Mouse (Mus musculus): ENCODE measurements at regions not wholly inside any gene's neighbourhood (a gene's known extent, or its start where the extent isn't known, plus 50 kb on each side); places are given as distances from the start of the nearest gene placed in this dataset.

DNA sequence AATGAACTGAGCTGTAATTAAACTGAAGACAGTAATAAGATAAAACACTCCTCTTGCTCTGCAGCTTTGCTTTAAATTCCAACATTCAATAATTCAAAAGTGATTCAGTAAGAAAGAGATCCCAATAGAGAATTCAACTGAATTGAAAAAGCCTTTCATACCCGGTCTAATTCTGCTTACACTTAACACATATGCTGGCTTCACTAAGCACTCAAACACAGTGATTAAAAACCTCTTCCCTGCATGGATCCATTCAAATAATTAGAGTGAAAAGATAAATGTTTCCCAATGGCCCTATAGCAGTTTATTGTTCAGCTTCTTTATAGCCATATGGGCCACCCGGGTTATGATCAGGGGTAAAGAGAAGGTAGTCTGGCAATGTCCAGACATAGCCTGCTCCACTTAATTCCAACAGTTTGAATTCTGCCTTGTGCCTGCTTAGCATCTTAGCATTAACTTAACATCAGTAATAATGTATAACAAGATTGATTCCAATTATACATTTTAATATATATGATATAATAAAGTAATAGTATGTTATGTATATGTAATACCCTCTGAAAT, 659.9 kb upstream of the Kcnd2 start:
- in situ Hi-C loops (cut with MboI, MseI): no loop called here

DNA sequence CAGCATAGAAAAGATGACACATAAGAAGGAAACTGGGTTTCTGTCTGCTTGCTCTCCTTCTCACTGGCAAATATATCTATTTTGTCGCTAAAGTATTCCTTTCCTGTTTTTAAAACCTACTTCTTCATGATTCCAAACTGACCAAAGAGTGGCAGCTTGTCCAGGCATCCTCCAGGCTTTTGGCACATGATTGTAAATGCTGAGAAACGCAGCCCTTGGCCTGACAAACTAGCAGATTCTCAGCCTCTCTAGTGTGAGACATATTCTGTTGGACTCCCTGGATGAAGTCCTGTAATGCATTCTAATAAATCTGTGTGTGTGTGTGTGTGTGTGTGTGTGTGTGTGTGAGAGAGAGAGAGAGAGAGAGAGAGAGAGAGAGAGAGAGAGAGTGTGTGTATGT, 642.7 kb upstream of the Kcnd2 start:
- in situ Hi-C loops (cut with MboI, MseI): no loop called here

DNA sequence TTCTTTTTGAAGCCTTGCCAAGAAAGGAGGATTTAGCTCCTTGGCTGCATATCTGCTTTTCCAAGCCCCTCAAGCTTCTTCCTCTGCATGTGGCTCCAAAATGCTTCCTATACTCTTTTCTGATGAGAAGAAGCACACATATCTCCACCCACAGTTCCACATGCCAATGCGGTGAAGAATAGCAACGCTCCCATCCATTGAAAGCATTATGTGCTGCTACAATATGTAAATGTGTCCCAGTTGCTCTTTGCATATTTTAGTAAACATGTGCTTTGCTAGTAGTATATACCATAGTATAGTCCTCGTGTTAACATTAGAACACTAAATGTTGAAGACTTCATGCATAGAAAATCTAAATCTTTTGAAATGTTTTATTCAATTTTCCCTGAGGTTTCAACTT, 640.6 kb upstream of the Kcnd2 start:
- in situ Hi-C loops (cut with MboI, MseI): no loop called here

DNA sequence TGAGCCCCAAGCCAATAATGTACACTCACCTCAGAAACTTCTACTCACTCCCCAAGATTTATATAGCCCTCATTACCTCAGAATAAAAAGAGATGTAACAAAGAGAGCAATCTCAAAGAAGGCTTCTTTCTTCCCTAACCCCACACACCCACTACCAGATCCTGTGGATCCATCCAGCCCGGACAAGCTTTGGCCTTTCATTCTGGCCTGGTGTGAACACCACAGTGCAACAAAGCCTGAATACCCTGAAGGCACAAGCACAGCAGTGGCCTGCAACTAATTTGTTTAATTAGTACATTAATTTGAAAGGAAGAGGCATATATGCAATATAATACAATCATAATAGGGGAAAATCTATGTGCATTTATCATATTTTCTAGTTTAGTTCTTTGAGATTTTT, 616.5 kb upstream of the Kcnd2 start:
- in situ Hi-C loops (cut with MboI, MseI): no loop called here

- in situ Hi-C loops (cut with MboI, MseI): no loop called here
Observed at GRCm38 (mm10) chr6:20604170-20604569, 611.1 kb upstream of the Kcnd2 start.

DNA sequence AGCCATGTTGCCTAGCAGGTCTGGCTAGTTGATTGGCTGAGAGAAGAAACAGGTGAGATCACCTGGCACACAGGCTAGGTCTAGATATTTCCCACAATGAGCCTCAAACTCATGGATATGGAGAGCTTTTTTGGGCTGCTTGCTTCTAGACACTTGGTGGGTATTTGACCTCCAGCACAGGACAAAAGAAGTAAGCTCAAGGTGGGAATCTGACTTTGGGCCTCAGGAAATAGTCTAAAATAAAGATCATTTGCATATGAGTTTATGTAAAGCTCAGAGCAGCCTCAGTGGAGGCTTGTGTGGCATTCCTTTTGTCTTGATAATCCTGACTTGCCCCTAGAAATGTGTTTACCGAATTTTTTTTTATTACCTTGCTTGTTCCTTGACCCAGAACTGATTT, 594.8 kb upstream of the Kcnd2 start:
- in situ Hi-C loops (cut with MboI, MseI): loop anchor here (10.0 kb wide), 1 partner anchor 374 kb away; no protein-coding TSS in a partner anchor

DNA sequence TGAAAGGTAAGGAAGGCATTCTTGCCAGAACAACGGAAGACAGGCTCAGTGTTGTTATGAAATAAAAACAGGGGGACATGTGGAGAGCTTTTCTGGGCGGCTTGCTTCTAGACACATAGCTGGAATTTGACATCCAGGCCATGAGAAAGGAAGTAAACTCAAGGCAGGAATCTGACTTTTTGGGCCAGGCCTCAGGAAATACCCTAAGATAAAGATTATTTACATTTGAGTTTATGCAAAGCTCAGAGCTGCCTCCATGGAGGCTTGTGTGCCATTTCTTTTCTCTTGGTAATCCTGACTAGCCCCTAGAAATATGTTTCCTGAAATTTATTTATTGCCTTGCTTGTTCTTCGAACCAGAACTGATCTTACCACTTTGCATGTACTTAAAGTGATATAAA, 588.9 kb upstream of the Kcnd2 start:
- in situ Hi-C loops (cut with MboI, MseI): loop anchor here (10.0 kb wide), 1 partner anchor 368 kb away; no protein-coding TSS in a partner anchor

GRCm38 (mm10) chr6:20627071-20627470, 588.2 kb upstream of the Kcnd2 start:
- in situ Hi-C loops (cut with MboI, MseI): loop anchor here (10.0 kb wide), 1 partner anchor 368 kb away; no protein-coding TSS in a partner anchor

DNA sequence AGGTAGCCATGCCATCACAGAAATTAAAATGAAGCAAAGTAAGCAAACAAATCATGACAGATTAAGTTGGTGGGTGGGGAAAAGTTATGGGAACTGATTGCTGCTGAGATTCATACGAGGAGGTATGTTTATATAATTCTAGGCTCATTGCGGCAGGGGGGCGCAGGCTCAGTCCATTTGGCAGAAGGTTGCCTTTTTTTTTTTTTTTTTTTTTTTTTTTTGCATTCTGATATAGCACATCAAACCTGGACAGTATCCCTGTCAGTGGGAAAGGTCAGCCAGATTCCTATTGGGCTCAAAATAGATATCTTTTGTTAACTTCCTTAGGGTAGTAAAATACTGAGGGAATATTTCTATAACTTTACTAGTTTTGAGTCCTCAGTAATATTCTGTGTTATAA, 575.0 kb upstream of the Kcnd2 start:
- in situ Hi-C loops (cut with MboI, MseI): no loop called here

DNA sequence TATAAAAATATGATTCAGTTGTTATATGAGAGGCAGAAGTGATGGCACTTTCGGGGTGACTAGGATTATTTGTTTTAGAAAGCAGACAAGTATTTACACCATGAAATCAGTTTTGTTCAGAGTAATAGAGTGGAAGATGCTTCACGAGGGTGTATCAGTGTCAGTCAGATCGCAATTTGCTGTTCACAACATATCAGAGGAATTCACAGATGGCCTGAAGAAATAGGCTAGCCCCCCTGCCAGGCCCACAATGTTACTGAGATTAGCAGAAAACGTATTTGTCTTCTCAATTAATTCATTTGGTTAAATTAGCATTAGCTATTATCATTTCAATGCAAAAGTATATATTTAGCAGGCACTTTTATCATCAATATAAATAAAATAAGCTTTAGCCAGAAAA, 573.9 kb upstream of the Kcnd2 start:
- in situ Hi-C loops (cut with MboI, MseI): no loop called here

GRCm38 (mm10) chr6:20641851-20642250, 573.5 kb upstream of the Kcnd2 start:
- in situ Hi-C loops (cut with MboI, MseI): no loop called here

- in situ Hi-C loops (cut with MboI, MseI): no loop called here
Observed at GRCm38 (mm10) chr6:20657042-20657441, 558.3 kb upstream of the Kcnd2 start.

DNA sequence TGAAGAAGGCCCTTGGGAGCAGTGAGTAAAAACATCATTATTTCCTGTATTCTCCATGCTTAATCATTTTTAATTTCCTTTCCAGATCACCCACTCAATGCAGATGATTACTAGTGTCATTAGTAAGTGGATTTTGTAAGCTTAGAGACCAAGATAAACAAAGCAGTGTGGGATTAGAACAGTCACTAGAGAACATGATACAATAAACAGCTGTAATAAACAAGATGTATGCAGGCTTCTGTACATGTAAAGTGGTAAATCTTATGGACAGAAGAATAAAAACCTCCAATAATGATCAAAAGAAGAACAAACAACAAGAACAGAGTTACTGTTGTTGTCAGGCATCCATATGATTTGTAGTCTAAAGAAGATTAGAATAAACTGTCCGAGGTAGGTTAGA, 542.1 kb upstream of the Kcnd2 start:
- in situ Hi-C loops (cut with MboI, MseI): no loop called here

DNA sequence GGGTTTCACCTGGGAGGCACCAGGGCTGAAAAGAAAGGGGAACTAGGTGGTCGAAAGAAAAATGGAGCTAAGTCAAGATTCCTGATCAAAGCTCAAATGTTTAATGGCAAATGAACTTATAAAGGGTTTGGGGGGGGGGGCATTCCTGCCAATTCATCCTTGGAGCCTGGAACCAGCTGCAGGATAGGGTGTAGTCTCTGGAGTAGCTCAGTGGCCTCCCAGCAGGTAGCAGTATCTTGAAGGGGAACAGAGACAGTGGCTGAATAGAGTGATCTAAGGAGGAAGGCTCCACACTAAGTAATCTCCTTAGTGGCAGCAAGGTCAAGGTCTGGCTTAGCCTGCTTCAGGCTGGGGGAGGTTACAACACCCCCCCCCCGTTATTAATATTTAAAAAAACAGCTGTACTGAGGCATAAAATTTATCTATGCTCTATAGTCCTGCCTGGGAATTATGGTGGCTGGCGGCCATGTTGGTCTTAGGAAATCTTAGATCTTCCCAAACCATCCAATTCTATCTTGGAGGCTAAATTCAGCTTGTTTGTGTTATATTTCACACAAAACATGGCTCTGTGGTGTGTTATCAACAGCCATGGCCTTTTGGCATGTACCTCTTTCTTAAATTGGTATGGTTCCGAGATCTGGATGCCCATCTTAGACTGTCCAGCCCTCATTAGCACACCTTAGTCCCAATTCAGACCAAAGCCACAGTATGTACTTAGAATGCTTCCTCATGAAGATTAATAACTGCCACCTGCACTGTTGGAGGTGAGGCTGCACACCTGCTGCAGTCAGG, 528.7 kb upstream of the Kcnd2 start:
- in situ Hi-C loops (cut with MboI, MseI): loop anchor here (10.0 kb wide), 1 partner anchor 1642 kb away; no protein-coding TSS in a partner anchor

GRCm38 (mm10) chr6:20687239-20687575, 528.1 kb upstream of the Kcnd2 start:
- in situ Hi-C loops (cut with MboI, MseI): loop anchor here (10.0 kb wide), 1 partner anchor 1642 kb away; no protein-coding TSS in a partner anchor

DNA sequence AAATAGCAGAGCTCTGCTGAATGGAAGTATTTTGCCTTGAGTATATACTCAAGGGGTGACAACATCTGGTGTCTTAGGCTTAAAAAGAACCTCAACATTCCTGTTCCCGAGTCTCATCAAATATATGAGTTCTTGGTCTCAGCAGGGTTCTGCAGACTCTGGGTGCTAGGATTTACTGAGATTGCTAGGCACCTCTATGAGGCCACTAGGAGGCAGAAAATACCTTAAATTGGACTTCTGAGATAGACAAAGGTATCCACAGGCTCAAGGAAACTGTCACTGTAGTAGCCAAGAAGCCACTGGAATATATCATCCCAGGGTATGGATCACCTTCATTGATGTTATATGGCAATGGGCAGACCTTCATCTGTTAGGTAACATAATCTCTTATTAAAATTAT, 489.4 kb upstream of the Kcnd2 start:
- in situ Hi-C loops (cut with MboI, MseI): no loop called here

GRCm38 (mm10) chr6:20739095-20739494, 476.2 kb upstream of the Kcnd2 start:
- in situ Hi-C loops (cut with MboI, MseI): no loop called here

DNA sequence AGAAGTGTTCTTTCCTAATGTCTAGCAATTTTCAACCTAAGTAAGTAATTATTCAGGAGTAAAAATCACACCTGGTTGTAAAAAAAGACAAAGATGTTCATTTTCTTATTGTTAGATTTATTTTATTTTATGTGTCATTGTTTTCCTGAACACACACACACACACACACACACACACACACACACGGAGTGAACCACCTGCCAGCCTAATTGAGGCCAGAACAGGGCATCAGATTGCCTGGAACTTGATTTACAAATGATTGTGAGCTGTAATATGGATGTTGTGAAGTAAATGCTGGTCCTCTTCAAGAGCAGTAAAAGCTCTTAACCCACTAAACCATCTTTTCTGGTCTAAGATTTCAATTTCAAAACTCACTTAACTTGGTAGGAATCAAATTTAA, 474.9 kb upstream of the Kcnd2 start:
- in situ Hi-C loops (cut with MboI, MseI): no loop called here

DNA sequence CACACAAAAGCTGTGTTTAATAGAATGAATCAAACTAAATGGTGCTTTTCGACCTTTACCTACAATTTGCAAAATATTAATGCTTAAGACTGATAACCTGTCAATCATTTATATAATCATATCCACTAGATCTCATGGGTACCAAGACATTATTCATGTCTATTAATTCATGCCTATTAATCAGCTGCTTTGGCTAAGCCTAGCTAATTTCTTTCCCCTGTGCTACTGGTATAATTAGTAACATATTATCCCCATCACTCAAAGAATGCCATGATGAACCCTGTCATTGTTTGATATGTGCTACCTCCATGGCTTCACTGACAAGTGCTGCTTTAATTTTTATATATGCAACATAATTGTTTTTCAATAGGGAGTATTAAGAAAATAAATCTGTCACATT, 474.1 kb upstream of the Kcnd2 start:
- in situ Hi-C loops (cut with MboI, MseI): no loop called here

DNA sequence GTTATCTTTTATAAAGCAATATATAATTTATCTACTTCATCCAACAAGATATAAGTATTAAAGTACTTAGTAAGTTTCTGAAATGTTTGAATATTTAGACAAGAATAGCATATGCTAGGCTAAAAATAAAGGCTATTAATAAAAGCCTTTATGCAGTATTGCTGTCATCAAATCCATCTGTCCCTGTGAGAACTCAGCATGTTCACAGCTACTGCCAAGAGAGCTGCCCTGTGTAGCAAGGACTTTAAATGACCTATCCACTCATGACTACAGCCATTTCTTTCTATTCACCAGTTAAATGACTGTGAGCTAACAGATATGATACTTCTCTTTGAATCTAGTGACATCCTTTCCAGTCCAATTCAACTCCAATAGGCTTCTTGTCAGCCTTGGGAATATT, 458.1 kb upstream of the Kcnd2 start:
- in situ Hi-C loops (cut with MboI, MseI): no loop called here

GRCm38 (mm10) chr6:20761300-20761699, 454.0 kb upstream of the Kcnd2 start:
- in situ Hi-C loops (cut with MboI, MseI): no loop called here

DNA sequence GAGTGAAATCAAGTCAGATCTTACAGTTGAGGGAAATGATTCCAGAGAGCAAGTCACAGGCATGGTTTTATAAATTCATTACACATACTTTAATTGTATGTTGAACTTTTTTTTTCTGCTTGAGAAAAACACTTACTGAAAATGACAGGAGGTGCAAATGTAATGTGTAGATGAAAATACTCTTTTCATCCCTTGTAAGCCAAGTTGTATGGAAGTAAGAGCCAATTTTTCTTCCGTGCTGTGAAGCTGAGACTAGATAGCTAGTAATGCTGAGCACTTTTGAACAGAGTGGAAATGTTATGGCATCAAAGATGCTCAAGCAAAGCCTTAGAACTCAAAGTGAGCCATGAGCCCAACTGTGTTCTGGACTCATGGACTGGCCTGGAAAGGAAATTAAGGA, 439.4 kb upstream of the Kcnd2 start:
- in situ Hi-C loops (cut with MboI, MseI): loop anchor here (5.0 kb wide), 1 partner anchor 521 kb away; no protein-coding TSS in a partner anchor
